Mouse (Mus musculus) limb, embryonic 15.5 days (tissue): Measurements from ENCODE around the gene Tmub1. TPM values are rescaled to one million over a fixed set of nuclear protein-coding genes. Genes with fewer than 3 reads are reported as not detected.
"Not testable (repeated sequence)": the region's sequence is repeated elsewhere in the genome, so short reads cannot be mapped to it uniquely, and the experiment has no call there.

Source experiments
- ATAC-seq: fragments of 200-750 bp; cut with Nextera tagmentation; 2 replicates; pipeline ENCODE4 v1.8.0; 2017; ENCODE audit warnings: low read depth, moderate TSS enrichment; ENCODE audit not compliant: insufficient number of reproducible peaks, low FRiP score, low TSS enrichment
- H3K27ac ChIP-seq: fragments of 300-500 bp; sonication (generic); 2 replicates; pipeline ENCODE4 v1.5.1; 2015; ENCODE audit warnings: moderate library complexity, mild to moderate bottlenecking, inconsistent platforms
- H3K27me3 ChIP-seq: fragments of 300-500 bp; sonication (generic); 2 replicates; pipeline ENCODE4 v1.6.1; 2015; ENCODE audit warnings: inconsistent platforms
- H3K36me3 ChIP-seq: fragments of 300-500 bp; sonication (generic); 2 replicates; pipeline ENCODE4 v1.6.1; 2015; ENCODE audit warnings: inconsistent platforms
- H3K4me1 ChIP-seq: fragments of 300-500 bp; sonication (generic); 2 replicates; pipeline ENCODE4 v1.6.1; 2015; ENCODE audit warnings: inconsistent platforms
- H3K4me2 ChIP-seq: fragments of 300-500 bp; sonication (generic); 2 replicates; pipeline ENCODE4 v1.6.1; 2015; ENCODE audit warnings: mild to moderate bottlenecking, inconsistent platforms
- H3K4me3 ChIP-seq: fragments of 300-500 bp; sonication (generic); 2 replicates; pipeline ENCODE4 v1.5.1; 2015; ENCODE audit warnings: mild to moderate bottlenecking, inconsistent platforms
- H3K9ac ChIP-seq: fragments of 300-500 bp; sonication (generic); 2 replicates; pipeline ENCODE4 v1.6.1; 2015; ENCODE audit warnings: inconsistent platforms
- H3K9me3 ChIP-seq: fragments of 300-500 bp; sonication (generic); 2 replicates; pipeline ENCODE4 v1.6.1; 2016; ENCODE audit warnings: inconsistent platforms
- whole genome bisulfite sequencing: fragments of 180-500 bp; shearing (Covaris S2); methylation state at CpG from one replicate; pipeline ENCODE4 v1.1.7; 2015; 5-methylcytosine and 5-hydroxymethylcytosine counted together
- polyA plus RNA-seq: library from polyadenylated mRNA; unstranded; fragments of >200 nt; fragmentation: Nextera tagmentation; extraction: Ambion mirVana; gene quantifications from 2 replicates; pipeline ENCODE4 v1.2.1, GENCODE M21; 2015

Gene Tmub1
- polyA plus RNA-seq, 1 experiment from 2014 or later = 21.3 TPM

- Histone ChIP-seq H3K9ac (no peak overlapping the region), H3K4me1 (no peaks in the 10 kb centered on the region), H3K4me2 (no peak overlapping the region), H3K4me3 (no peak overlapping the region), H3K9me3 (no peaks in the 10 kb centered on the region), H3K27ac (no peak overlapping the region), H3K27me3 (no peaks in the 10 kb centered on the region), H3K36me3 (peaks cover 50% of the 10 kb centered on the region)
- no peak for ATAC-seq
- WGBS = 83% methylated on average over 11 of the region's 11 CpGs
Observed at GRCm38 (mm10) chr5:24400362-24400761, 47.3 kb downstream of the Tmub1 start.

GRCm38 (mm10) chr5:24399686-24400085, 48.0 kb downstream of the Tmub1 start:
- ATAC-seq = no peak; the same call in 1 of the 2 replicates
- no peaks in the 10 kb centered on the region for H3K27me3 ChIP-seq
- no peaks in the 10 kb centered on the region for H3K9me3 ChIP-seq
- H3K9ac ChIP-seq = no peak overlapping the region
- no peak overlapping the region for H3K27ac ChIP-seq
- WGBS = 80% methylated on average over 10 of the region's 10 CpGs
- peaks cover 46% of the 10 kb centered on the region for H3K36me3 ChIP-seq
- H3K4me2 ChIP-seq = no peak overlapping the region
- H3K4me3 ChIP-seq = no peak overlapping the region
- no peaks in the 10 kb centered on the region for H3K4me1 ChIP-seq

GRCm38 (mm10) chr5:24396254-24396653, 51.4 kb downstream of the Tmub1 start:
- not testable (repeated sequence) for H3K27me3 ChIP-seq, H3K4me3 ChIP-seq, H3K27ac ChIP-seq, H3K4me1 ChIP-seq, H3K9ac ChIP-seq, H3K9me3 ChIP-seq, ATAC-seq, H3K4me2 ChIP-seq
- peaks cover 14% of the 10 kb centered on the region for H3K36me3 ChIP-seq
- 86% methylated on average over 6 of the region's 6 CpGs for WGBS

Other genes with a start within 250 kb of the Tmub1 start
- gene Kcnh2, start 96.2 kb downstream of the Tmub1 start, polyA plus RNA-seq = 3.5 and 4.9 TPM in 2 replicates
- gene Nos3, start 83.0 kb downstream of the Tmub1 start, polyA plus RNA-seq = 7.5 and 8.0 TPM in 2 replicates
- 2.0 and 2.8 TPM in 2 replicates for gene Atg9b, start 55.7 kb downstream of the Tmub1 start, polyA plus RNA-seq
- gene Abcb8, start 54.2 kb downstream of the Tmub1 start, polyA plus RNA-seq = 38.9 and 46.5 TPM in 2 replicates
- 0.24 and 0.73 TPM in 2 replicates for gene Asic3, start 34.5 kb downstream of the Tmub1 start, polyA plus RNA-seq
- 48.6 and 54.9 TPM in 2 replicates for gene Cdk5, start 24.3 kb downstream of the Tmub1 start, polyA plus RNA-seq
- gene Slc4a2, start 24.0 kb downstream of the Tmub1 start, polyA plus RNA-seq = 36.7 and 40.0 TPM in 2 replicates
- gene Fastk, start 2.6 kb downstream of the Tmub1 start, polyA plus RNA-seq = 108 and 130 TPM in 2 replicates
- gene Agap3, start 4.3 kb upstream of the Tmub1 start, polyA plus RNA-seq = 32.4 and 34.1 TPM in 2 replicates
- gene Gbx1, start 79.3 kb upstream of the Tmub1 start, polyA plus RNA-seq = 0.06 and 0.10 TPM in 2 replicates
- gene Asb10, start 93.1 kb upstream of the Tmub1 start, polyA plus RNA-seq = 0.99 and 1.8 TPM in 2 replicates
- gene 4931409K22Rik, start 109.0 kb upstream of the Tmub1 start, polyA plus RNA-seq = 0.14 and 0.26 TPM in 2 replicates
- 97.2 and 98.2 TPM in 2 replicates for gene Abcf2, start 129.6 kb upstream of the Tmub1 start, polyA plus RNA-seq
- gene Chpf2, start 138.9 kb upstream of the Tmub1 start, polyA plus RNA-seq = 37.7 and 39.5 TPM in 2 replicates
- gene Smarcd3, start 176.6 kb upstream of the Tmub1 start, polyA plus RNA-seq = 32.4 and 37.2 TPM in 2 replicates
- gene Nub1, start 237.7 kb upstream of the Tmub1 start, polyA plus RNA-seq = 31.3 and 32.9 TPM in 2 replicates